Mouse (Mus musculus): ENCODE measurements around the gene RPS10-NUDT3.
A peak's percentile ranks its signal among the peaks of the same experiment; 100 is the strongest.
"Not testable (repeated sequence)": the region's sequence is repeated elsewhere in the genome, so short reads cannot be mapped to it uniquely, and the experiment has no call there.

Gene RPS10-NUDT3

DNA sequence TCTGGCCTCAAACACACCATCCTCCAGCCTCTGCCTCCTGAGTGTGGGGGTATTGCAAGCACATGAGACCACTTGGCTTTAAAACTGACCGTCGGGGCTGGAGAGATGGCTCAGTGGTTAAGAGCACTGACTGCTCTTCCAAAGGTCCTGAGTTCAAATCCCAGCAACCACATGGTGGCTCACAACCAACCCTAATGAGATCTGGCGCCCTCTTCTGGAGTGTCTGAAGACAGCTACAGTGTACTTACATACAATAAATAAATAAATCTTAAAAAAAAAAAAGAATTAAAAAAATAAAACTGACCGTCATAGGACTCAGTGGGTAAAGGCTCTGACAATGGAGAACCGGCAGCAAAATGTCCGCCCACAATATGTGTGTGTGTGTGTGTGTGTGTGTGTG lies 4.8 kb upstream of the RPS10-NUDT3 start:
- DNase-seq: not testable (repeated sequence)

DNA sequence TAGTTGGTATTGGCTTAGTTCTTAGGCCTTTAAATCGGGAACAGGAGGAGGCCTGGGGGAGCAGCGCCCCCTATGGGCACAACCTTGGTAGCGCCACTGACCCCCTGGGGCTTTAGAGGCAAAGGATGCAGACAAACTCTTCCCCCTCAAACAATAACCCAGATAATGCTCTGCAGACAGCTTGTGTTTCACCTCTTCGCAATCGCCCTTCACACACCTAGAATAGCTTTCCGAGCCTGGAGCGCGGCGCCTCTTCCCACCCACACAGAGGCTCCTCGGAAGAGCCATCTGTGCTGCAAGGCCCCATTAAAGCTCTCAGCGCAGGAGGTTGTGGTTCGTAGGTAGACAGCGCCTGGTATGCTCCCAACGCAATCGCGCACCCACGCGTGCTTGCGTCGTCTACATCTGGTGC lies 3.9 kb upstream of the RPS10-NUDT3 start:
- DNase-seq: peak; percentile 50 to 56

- DNase-seq: peak; percentile 49 to 50
Measured at GRCm38 (mm10) chr17:27637333-27637732, 2.3 kb upstream of the RPS10-NUDT3 start.

- DNase-seq: peak; percentile 66 to 74
Measured at GRCm38 (mm10) chr17:27636132-27637020, 1.4 kb upstream of the RPS10-NUDT3 start, which contains the start of gene Rps10. Rps10 (minus strand) TSS chr17:27636669.

DNA sequence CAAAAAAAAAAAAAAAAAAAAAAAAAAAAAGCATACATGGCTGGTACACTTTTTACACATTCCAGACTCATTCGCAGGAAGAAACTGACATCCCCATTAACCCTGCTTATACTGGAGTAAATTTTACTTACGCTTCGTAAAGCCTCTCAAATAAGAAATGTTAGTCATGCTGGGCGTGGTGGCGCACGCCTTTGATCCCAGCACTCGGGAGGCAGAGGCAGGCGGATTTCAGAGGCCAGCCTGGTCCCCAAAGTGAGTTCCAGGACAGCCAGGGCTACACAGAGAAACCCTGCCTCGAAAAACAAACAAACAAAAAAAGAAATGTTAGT lies 517 bp upstream of the RPS10-NUDT3 start:
- not testable (repeated sequence) for DNase-seq

- peak; percentile 93 for DNase-seq
Measured at GRCm38 (mm10) chr17:27629249-27630020, 5.6 kb downstream of the RPS10-NUDT3 start.

DNA sequence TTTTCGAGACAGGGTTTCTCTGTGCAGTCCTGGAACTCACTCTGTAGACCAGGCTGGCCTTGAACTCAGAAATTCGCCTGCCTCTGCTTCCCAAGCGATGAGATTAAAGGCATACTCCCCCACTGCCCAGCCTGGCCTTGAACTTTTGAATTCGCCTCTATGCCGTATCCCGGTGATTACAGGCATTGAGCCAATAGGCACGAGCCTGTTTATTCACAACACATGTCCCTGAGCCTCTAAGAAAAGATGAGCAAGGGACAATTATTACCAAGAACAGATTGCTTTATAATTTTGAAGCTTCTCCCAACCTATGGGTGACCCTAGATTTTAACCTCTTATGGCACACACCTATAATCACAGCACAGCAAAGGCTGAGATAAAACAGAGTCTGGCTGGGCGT lies 6.6 kb downstream of the RPS10-NUDT3 start:
- no peak for DNase-seq

DNA sequence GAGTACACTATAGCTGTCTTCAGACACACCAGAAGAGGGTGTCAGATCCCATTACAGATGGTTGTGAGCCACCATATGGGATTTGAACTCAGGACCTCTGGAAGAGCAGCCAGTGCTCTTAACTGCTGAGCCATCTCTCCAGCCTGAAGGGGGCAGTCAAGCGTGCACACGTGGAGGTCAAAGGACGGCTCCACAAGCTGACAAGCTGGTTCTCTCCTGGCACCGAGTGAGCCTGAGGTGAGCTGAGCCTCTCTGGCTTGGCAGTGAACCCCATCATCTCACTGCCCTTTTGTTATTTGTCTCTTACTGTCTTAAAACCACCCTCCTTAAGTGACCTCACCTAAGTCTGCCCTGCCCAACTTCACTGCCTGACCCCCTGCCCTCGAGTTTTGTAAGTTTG lies 7.6 kb downstream of the RPS10-NUDT3 start:
- DNase-seq: peak in 1 of 2 experiments; percentile 31

- DNase-seq: peak in 1 of 2 experiments; percentile 36
Measured at GRCm38 (mm10) chr17:27626681-27627080, 8.3 kb downstream of the RPS10-NUDT3 start.

- DNase-seq: no peak
Measured at GRCm38 (mm10) chr17:27625455-27626251, 9.4 kb downstream of the RPS10-NUDT3 start.

- DNase-seq: peak; percentile 95 to 96
Measured at GRCm38 (mm10) chr17:27623360-27624326, 11.4 kb downstream of the RPS10-NUDT3 start, which contains the start of gene Nudt3. Nudt3 (minus strand) TSS chr17:27623495.

DNA sequence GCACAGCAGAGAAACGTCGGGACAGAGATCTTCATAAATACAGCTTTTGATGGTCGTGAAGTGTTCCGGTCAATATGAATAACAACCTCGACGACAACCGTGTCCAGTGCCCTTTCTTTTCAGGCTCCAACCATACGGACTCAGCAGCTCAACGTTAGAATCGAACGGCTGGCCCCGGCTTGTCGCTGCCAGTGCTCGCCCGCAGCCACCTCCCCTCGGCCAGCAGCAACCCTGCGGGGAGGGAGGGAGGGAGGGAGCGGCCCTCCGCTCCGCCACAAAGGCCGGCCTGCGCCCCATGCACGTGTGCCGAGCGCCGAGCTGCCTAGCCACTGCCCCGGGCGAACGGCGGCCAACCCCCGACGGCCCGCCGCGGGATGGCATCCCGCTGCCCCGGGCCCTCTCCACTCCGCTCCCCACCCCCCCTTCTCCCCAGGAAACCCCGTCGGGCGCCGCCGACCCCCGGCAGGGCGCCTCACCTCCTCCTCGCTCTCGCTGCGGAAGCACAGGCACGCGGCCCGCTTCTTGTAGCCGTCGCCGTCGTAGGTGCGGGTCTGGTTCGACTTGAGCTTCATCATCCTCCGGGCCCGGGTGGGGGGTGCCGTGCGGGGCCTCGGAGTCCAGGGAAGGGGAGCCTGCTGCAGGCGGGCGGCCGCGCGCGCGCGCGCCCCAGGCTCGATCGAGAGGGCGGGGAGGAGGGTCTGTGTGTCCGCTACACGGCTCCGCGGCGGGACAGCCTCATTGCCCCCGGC lies 12.2 kb downstream of the RPS10-NUDT3 start:
- DNase-seq: peak; percentile 79 to 83

- peak; percentile 53 to 60 for DNase-seq
Measured at GRCm38 (mm10) chr17:27621705-27622531, 13.1 kb downstream of the RPS10-NUDT3 start.

DNA sequence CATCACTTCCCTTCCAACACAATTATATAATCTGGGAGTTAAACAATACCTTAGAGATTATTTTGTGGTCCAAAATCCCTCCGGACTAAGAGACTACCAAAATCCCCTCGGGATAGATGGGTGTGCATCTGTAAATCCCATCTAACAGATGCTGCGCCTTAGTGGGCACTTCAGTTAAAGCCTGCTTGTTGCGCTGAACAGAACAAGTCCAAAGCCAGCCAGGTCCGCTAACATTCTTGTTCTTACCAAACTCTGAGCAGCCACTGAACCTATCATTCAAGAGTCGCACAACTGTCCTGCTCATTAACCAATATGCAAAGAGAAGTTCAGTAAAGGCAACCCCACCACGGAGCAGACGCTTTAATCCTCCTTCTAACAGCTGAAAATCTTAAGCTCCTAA lies 13.9 kb downstream of the RPS10-NUDT3 start:
- no peak for DNase-seq

DNA sequence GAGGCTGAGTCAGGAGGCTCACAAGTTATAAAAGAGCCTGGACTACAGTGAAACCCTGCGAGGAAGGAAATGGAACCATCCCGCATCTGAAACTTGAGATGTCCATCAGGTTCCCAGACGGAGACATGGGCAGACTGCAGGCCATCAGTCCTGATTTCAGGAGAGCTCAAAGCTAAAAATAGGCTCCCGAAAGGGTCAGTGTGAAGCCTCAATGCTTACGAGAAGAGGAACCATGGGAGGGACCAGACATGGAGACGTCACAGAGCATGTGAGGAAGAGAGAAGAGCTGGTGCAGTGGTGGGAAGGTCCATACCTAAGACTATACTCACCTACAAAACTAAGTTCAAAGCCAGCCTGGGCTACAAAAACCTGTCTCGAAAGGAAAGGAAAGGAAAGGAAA lies 19.6 kb downstream of the RPS10-NUDT3 start:
- DNase-seq: no peak

- peak; percentile 47 to 68 for DNase-seq
Measured at GRCm38 (mm10) chr17:27613016-27613415, 22.0 kb downstream of the RPS10-NUDT3 start.

- no peak for DNase-seq
Measured at GRCm38 (mm10) chr17:27611994-27612393, 23.0 kb downstream of the RPS10-NUDT3 start.

DNA sequence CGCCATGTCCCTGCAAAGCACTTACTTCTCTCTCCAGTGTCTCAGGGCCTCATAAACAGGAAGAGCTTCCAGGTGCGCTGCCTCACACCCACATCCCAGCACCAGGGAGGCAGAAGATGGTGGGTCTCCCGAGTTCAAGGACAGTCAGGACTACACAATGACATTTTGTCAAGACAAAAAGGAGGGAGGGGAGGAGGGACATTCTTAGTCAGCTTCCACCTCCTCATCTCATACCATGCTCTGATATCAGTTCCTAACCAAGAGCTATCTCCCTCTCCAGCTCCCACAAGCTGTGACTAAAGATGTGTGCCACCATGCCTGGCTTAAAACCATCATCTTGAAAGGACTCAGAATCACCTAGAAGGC lies 23.5 kb downstream of the RPS10-NUDT3 start:
- DNase-seq: no peak

DNA sequence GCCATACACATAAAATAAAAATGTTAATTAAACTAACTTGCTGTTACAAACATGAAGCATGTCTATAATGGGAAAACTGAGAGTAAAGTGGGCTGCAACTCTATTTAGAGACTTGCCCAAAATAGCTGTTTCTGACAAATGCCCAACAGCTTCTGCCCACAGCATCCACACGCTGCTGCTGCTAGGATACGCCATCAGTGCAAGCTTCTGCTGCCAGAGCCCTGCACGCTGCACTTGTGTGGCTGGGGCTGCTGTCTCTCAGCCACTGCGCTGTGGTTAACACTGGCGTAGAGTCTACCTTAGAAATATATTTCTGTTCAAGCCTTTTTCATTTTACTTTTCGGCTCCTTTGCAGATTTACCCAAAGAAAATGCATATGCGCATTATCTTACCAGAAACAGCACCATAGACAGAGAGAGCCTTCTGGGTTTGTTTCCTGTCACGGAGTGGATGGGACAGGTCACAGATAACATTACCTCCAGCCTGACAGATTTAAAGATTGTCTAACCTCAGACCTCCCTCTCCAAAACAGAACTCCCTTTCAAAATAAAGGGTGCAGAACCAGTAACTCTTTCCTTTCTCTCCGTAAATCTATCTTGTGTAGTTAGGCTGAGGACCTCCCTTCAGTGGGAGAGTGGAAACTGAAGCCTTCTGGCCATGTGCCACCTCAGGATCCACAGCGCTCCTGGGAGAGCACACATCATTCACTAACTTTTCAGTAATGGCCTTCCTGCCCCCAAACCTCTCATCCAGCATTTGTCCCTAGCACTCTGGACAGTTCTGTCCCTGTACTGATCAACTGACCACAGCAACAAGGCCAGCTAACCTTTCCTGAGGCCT lies 24.1 kb downstream of the RPS10-NUDT3 start:
- DNase-seq: peak; percentile 51 to 54
